Mouse (Mus musculus) midbrain, postnatal 0 days (tissue): Measurements from ENCODE around the gene D11Wsu47e. TPM values are rescaled to one million over a fixed set of nuclear protein-coding genes. Genes with fewer than 3 reads are reported as not detected.

ENCODE experiments used
- ATAC-seq: fragments of 200-750 bp; cut with Nextera tagmentation; 2 replicates; pipeline ENCODE4 v1.8.0; 2017; ENCODE audit warnings: moderate number of reproducible peaks, mild to moderate bottlenecking, moderate TSS enrichment, moderate library complexity; ENCODE audit not compliant: low FRiP score
- DNase-seq: peaks from one replicate; pipeline ENCODE4 v3.0.0-alpha.2; 2015; ENCODE audit warnings: low spot score
- H3K27ac ChIP-seq: fragments of 300-500 bp; sonication (generic); 2 replicates; pipeline ENCODE4 v1.5.1; 2014; ENCODE audit warnings: low read depth, mild to moderate bottlenecking, low read length, mixed read lengths
- H3K27me3 ChIP-seq: fragments of 300-500 bp; sonication (generic); 2 replicates; pipeline ENCODE4 v1.6.1; 2014; ENCODE audit warnings: low read length, control low read depth, mixed read lengths; ENCODE audit not compliant: insufficient read depth
- H3K36me3 ChIP-seq: fragments of 300-500 bp; sonication (generic); 2 replicates; pipeline ENCODE4 v1.6.1; 2014; ENCODE audit warnings: low read length, control low read depth, mixed read lengths; ENCODE audit not compliant: insufficient read depth
- H3K4me1 ChIP-seq: fragments of 300-500 bp; sonication (generic); 2 replicates; pipeline ENCODE4 v1.6.1; 2014; ENCODE audit warnings: mild to moderate bottlenecking, control low read depth, antibody characterized with exemption, low read length, mixed read lengths; ENCODE audit not compliant: insufficient read depth
- H3K4me2 ChIP-seq: fragments of 300-500 bp; sonication (generic); 2 replicates; pipeline ENCODE4 v1.6.1; 2014; ENCODE audit warnings: low read depth, mild to moderate bottlenecking, low read length, mixed read lengths; ENCODE audit not compliant: poor library complexity, severe bottlenecking
- H3K4me3 ChIP-seq: fragments of 300-500 bp; sonication (generic); 2 replicates; pipeline ENCODE4 v1.5.1; 2014; ENCODE audit warnings: low read depth, mild to moderate bottlenecking, low read length, moderate library complexity
- H3K9ac ChIP-seq: fragments of 300-500 bp; sonication (generic); replicated peaks from 2 replicates; pipeline ENCODE4 v1.6.1; 2014; ENCODE audit warnings: mild to moderate bottlenecking, low read length, moderate library complexity, mixed read lengths; ENCODE audit not compliant: poor library complexity, severe bottlenecking
- H3K9me3 ChIP-seq: fragments of 300-500 bp; sonication (generic); 2 replicates; pipeline ENCODE4 v1.6.1; 2016; ENCODE audit warnings: low read length, control low read depth
- CTCF ChIP-seq: IDR thresholded peaks from 2 replicates; pipeline ENCODE4 v1.5.1; 2016; ENCODE audit warnings: antibody characterized with exemption, mild to moderate bottlenecking
- WGBS: fragments of 180-500 bp; shearing (Covaris S2); extraction: QIAGEN DNeasy Blood & Tissue Kit; methylation state at CpG from one replicate; pipeline ENCODE4 v1.1.7; 2014; 5-methylcytosine and 5-hydroxymethylcytosine counted together
- polyA plus RNA-seq: library from polyadenylated mRNA; unstranded; fragments of >200 nt; fragmentation: Nextera tagmentation; extraction: Ambion mirVana; gene quantifications from 2 replicates; pipeline ENCODE4 v1.2.1, GENCODE M21; 2015
- total RNA-seq: library from RNA; depleted of rRNA; stranded (reverse); fragments of >200 nt; gene quantifications from 2 replicates; pipeline ENCODE4 v1.2.3, GENCODE M21; 2014

The D11Wsu47e gene
- total and polyA plus RNA-seq, 2 experiments from 2014 or later: 19.5 to 27.9 TPM

- no peak for ATAC-seq
Observed at GRCm38 (mm10) chr11:113697571-113697970, 13.4 kb downstream of the D11Wsu47e start.

DNA sequence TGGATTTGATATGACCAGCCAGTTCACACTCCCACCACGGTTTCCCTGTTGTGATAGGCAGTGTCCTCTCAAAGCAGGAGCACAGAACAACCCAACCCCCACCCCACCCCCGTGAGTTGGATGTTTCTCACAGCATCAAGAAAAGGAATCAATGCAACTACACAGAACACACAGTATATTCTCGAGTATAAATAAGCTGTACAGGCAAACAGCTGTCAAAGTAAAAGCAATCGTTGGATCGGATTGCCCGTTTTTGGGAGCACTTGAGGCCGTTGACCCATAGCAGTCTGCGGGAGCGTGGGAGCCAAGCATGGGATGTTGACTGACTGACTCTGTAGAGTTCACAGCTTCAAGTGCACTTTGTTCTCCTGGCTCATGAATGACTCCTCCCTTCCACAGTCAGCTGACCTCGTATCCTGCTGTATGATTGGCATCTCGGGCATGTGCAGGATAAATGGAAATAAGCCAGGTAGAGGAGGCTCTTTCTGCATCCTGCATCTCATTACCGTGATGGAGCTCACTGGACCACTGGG is 13.9 kb downstream of the D11Wsu47e start:
- no peaks in the 10 kb centered on the region for H3K27me3 ChIP-seq
- DNase-seq (no peak), ATAC-seq (no peak)
- no peak for TF ChIP-seq CTCF
- peaks cover 21% of the 10 kb centered on the region for H3K36me3 ChIP-seq
- no peak overlapping the region for H3K9ac ChIP-seq
- H3K9me3 ChIP-seq: no peaks in the 10 kb centered on the region
- H3K27ac ChIP-seq: no peak overlapping the region
- H3K4me3 ChIP-seq: no peak overlapping the region
- no peak overlapping the region for H3K4me2 ChIP-seq
- H3K4me1 ChIP-seq: no peaks in the 10 kb centered on the region
- WGBS: 71% methylated on average over 12 of the region's 12 CpGs

More at GRCm38 (mm10) chr11:113697571-113697970, 13.4 kb downstream of the D11Wsu47e start:
- H3K36me3 ChIP-seq: peaks cover 26% of the 10 kb centered on the region
- H3K9ac ChIP-seq: no peak overlapping the region
- no peak for TF ChIP-seq CTCF
- H3K9me3 ChIP-seq: no peaks in the 10 kb centered on the region
- H3K4me1 ChIP-seq: no peaks in the 10 kb centered on the region
- no peak overlapping the region for H3K4me3 ChIP-seq
- DNase-seq: no peak
- no peaks in the 10 kb centered on the region for H3K27me3 ChIP-seq
- no peak overlapping the region for H3K27ac ChIP-seq
- H3K4me2 ChIP-seq: no peak overlapping the region
- 22% methylated on average over 5 of the region's 5 CpGs for WGBS

DNA sequence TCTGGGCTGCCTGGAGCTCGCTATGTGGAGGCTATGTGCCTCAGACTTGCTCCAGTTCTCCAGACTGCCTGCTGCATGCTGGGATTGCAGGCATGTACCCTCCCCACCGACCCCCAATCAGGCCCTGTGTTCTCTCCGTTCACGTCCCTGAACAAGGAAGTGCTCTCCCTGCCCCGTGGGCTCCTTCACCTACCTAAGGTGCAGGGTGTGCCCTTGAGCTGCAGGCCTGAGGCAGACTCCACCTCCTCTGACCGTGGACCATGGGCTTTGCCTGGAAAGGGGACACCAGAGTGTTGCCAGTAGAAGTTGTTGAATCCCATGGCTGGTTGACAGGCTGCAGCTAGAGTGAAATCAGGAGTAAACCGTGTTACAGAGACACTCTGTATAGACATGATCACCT is 15.4 kb downstream of the D11Wsu47e start:
- Histone ChIP-seq H3K27ac (no peak overlapping the region), H3K36me3 (peaks cover 10% of the 10 kb centered on the region; the same call in 1 of the 2 replicates), H3K4me3 (no peak overlapping the region), H3K27me3 (no peaks in the 10 kb centered on the region), H3K4me1 (no peaks in the 10 kb centered on the region), H3K9ac (no peak overlapping the region), H3K9me3 (no peaks in the 10 kb centered on the region), H3K4me2 (no peak overlapping the region)
- ATAC-seq (no peak), DNase-seq (no peak)
- no peak for TF ChIP-seq CTCF
- 87% methylated on average over 7 of the region's 7 CpGs for WGBS

- Histone ChIP-seq H3K4me1 (no peaks in the 10 kb centered on the region), H3K4me2 (no peak overlapping the region), H3K27me3 (no peaks in the 10 kb centered on the region), H3K9me3 (no peaks in the 10 kb centered on the region), H3K27ac (no peak overlapping the region), H3K4me3 (no peak overlapping the region), H3K36me3 (no peaks in the 10 kb centered on the region), H3K9ac (no peak overlapping the region)
- 31% methylated on average over 5 of the region's 5 CpGs for whole genome bisulfite sequencing
- ATAC-seq (peak; percentile 62; the same call in 1 of the 2 replicates), DNase-seq (peak; percentile 77)
- peak; percentile 100 for TF ChIP-seq CTCF
Observed at GRCm38 (mm10) chr11:113703758-113704157, 19.5 kb downstream of the D11Wsu47e start.

DNA sequence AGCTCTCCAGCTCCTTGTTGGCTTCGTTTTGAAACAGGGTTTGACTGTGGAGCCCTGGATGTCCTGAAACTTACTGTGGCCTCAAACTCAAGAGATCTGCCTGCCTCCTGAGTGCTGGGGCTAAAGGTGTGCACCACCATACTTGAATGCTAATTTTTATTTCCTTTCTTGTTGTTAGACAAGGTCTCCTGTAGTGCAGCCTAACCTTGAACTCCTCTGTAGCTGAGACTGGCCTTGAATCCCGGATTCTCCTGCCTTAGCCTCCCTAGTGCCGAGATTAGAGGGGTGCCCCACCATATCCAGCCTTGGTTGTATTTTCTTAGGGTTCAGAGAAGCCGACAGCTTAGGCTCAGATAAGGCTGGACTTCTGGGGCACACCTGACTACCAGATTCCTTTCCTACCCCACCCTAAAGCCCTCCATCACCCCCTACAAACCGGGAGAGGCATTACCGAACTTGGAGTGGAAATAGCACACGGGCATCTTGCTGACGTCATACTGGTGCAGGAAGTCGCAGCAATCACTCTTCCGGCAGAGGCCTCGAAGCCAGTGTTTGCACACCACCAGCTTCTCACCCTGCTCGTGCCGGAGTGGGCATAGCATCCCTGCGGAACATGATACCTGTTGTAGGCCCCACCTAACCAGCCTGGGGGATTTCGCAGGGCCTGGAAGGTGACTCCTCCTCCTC is 21.9 kb downstream of the D11Wsu47e start:
- Histone ChIP-seq H3K4me2 (no peak overlapping the region), H3K9ac (no peak overlapping the region), H3K4me3 (no peak overlapping the region), H3K9me3 (no peaks in the 10 kb centered on the region), H3K36me3 (no peaks in the 10 kb centered on the region), H3K27me3 (no peaks in the 10 kb centered on the region), H3K4me1 (peaks cover 3% of the 10 kb centered on the region), H3K27ac (no peak overlapping the region)
- 89% methylated on average over 15 of the region's 15 CpGs for WGBS
- TF ChIP-seq CTCF: no peak
- DNase-seq (no peak), ATAC-seq (no peak)

DNA sequence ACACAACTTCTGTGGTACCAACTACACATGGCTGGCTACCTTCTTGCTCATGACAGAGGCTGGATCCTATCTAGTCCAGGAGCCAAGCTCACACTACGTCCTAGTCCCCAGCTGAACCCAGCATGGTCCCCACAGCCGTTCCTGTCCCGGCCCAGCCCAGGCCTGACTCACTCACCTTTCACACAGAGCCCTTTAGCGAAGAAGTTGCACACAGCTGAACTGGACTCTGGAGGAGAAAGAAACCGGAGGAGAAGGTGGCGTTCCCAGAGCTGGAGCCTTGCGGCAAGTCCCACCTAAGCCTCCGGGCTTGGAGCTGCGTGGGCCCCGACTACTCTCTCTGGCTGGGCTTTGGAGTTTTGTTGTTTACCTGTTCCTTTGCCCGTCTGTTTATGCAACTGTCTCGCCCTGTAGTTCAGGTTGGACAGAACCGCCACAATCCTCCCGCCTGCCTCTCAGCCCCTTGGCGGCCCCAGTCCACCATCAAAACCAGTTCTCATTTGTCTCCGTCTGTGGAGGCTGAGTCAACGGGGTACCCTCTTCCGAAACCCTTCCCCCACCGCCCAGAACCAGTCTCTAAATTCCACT is 24.5 kb downstream of the D11Wsu47e start:
- Histone ChIP-seq H3K9me3 (no peaks in the 10 kb centered on the region), H3K9ac (no peak overlapping the region), H3K27me3 (no peaks in the 10 kb centered on the region), H3K4me1 (peaks cover 3% of the 10 kb centered on the region), H3K4me2 (no peak overlapping the region), H3K36me3 (no peaks in the 10 kb centered on the region), H3K27ac (no peak overlapping the region), H3K4me3 (no peak overlapping the region)
- 67% methylated on average over 19 of the region's 19 CpGs for WGBS
- DNase-seq (no peak), ATAC-seq (no peak)
- TF ChIP-seq CTCF: no peak
